Mouse (Mus musculus) G1E (cell line): Measurements from ENCODE around the gene Dusp14.

Source experiments
- CTCF ChIP-seq: IDR thresholded peaks from 2 replicates; pipeline ENCODE4 v1.5.1; 2012; ENCODE audit warnings: low read depth, low read length, inconsistent platforms, mixed read lengths
- GATA1 ChIP-seq: IDR thresholded peaks from 2 replicates; pipeline ENCODE4 v1.6.1; 2012; ENCODE audit warnings: borderline replicate concordance, low read length, inconsistent platforms, mixed read lengths
- TAL1 ChIP-seq: conservative IDR thresholded peaks from 2 replicates; pipeline ENCODE4 v1.6.1; 2012; ENCODE audit warnings: low read depth, low read length, inconsistent platforms, mixed read lengths

- TF ChIP-seq GATA1 (no peak), CTCF (no peak), TAL1 (no peak)
Observed at GRCm38 (mm10) chr11:84053524-84054163, 15.4 kb downstream of the Dusp14 start.
